Mouse (Mus musculus): Measurements from ENCODE around the gene Vwa8. TPM values are rescaled to one million over a fixed set of nuclear protein-coding genes. Genes with fewer than 3 reads are reported as not detected.

Gene Vwa8
- polyA plus RNA-seq, 2 experiments = 11.8 to 14.0 TPM

- no peaks in the 10 kb centered on the region for H3K4me1 ChIP-seq (ENCODE audit: control insufficient read depth, insufficient read depth, low read length)
- no peak for DNase-seq (ENCODE audit: low spot score)
- H3K36me3 ChIP-seq (ENCODE audit: control insufficient read depth, insufficient read depth, low read length) = peaks cover 10% of the 10 kb centered on the region
- H3K27ac ChIP-seq (replicated peaks; ENCODE audit: low read depth, low read length) = no peak overlapping the region
- WGBS = 93% methylated on average over 12 of the region's 12 CpGs
- peaks cover 6% of the 10 kb centered on the region for H3K9me3 ChIP-seq (ENCODE audit: control insufficient read depth, low read length)
- no peaks in the 10 kb centered on the region for H3K27me3 ChIP-seq (ENCODE audit: control insufficient read depth, insufficient read depth, low read length)
- H3K4me3 ChIP-seq (replicated peaks; ENCODE audit: low read length) = no peak overlapping the region
- no peak overlapping the region for H3K9ac ChIP-seq (ENCODE audit: low read depth, low read length, severe bottlenecking)
- ATAC-seq (ENCODE audit: low FRiP score, low read depth) = no peak
- no peak for TF ChIP-seq POLR2A (IDR thresholded peaks at IDR 0.05; ENCODE audit: borderline replicate concordance, extremely low read depth, insufficient read depth, insufficient read length)
- no peak overlapping the region for H3K4me2 ChIP-seq (replicated peaks; ENCODE audit: low read depth, low read length, severe bottlenecking)
These were observed 248.3 kb downstream of the Vwa8 start for GRCm38 (mm10) chr14:79097181-79097580.

DNA sequence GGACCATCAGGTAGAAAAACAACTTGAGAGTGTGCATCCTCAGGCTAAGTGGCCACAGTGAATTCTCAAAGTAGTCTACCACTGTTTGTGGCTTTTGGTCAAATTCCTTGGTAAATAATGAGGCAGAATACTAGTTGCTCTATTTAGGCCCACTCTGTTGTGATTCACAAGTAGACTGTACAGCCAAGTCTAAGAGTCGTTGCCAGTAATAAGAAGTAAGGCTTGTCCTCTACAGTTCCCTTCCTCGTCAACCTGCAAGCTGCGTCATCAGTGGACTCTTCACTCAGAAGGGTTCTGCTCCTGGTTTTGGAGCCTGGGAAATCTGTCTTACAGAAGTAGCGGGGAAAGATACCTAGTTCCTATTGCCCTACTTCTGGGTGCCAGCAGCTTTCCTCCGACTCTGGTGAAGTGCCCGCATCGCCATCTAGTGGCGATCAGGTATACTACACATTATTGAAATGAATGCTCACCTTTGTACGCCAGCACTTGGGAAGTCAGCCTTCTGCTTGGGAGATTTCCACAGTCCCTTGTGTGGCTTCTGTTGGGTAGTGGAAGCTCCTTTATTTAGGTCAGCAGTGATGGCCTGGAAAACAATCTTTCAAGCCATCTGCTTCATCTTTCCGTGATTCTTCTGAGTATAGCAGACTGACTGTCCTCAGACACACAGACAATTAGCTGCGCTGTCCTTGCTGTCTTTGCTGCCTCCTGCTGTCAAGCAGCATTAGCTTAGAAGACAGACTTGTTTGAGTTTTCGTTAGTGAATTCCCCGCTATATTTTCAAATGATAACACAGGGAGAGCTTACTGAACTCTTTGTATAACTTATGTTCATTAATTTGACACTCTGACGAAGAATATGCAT lies 258.0 kb downstream of the Vwa8 start:
- H3K4me2 ChIP-seq (replicated peaks; ENCODE audit: low read depth, low read length, severe bottlenecking) = no peak overlapping the region
- no peaks in the 10 kb centered on the region for H3K4me1 ChIP-seq (ENCODE audit: control insufficient read depth, insufficient read depth, low read length)
- H3K36me3 ChIP-seq (ENCODE audit: control insufficient read depth, insufficient read depth, low read length) = no peaks in the 10 kb centered on the region
- H3K4me3 ChIP-seq (replicated peaks; ENCODE audit: low read length) = no peak overlapping the region
- ATAC-seq (ENCODE audit: low FRiP score, low read depth) (peak; percentile 71), DNase-seq (ENCODE audit: low spot score) (peak; percentile 81)
- no peak overlapping the region for H3K27ac ChIP-seq (replicated peaks; ENCODE audit: low read depth, low read length)
- 37% methylated on average over 14 of the region's 14 CpGs for WGBS
- H3K27me3 ChIP-seq (ENCODE audit: control insufficient read depth, insufficient read depth, low read length) = no peaks in the 10 kb centered on the region
- no peaks in the 10 kb centered on the region for H3K9me3 ChIP-seq (ENCODE audit: control insufficient read depth, low read length)
- TF ChIP-seq POLR2A (IDR thresholded peaks at IDR 0.05; ENCODE audit: borderline replicate concordance, extremely low read depth, insufficient read depth, insufficient read length) = no peak
- H3K9ac ChIP-seq (ENCODE audit: low read depth, low read length, severe bottlenecking) = no peak overlapping the region

DNA sequence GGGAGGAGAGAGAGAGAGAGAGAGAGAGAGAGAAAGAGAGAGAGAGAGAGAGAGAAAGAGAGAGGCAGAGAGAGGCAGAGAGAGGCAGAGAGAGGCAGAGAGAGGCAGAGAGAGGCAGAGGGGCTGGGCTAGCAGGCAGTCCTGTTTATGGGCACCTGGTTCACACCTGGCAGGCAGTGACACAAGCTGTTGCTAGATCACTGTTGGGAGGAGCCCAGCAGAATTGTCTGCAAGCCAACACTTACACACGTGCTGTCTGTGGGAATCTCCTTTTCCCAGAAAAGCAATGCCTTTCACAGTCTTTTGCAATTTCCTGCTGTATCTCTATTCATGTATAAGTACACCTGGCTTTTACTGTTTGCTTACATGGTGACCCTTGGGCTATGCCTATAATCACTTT lies 260.5 kb downstream of the Vwa8 start:
- no peak overlapping the region for H3K9ac ChIP-seq (ENCODE audit: low read depth, low read length, severe bottlenecking)

GRCm38 (mm10) chr14:79110012-79110411 lies 261.2 kb downstream of the Vwa8 start:
- DNase-seq (ENCODE audit: low spot score) (no peak), ATAC-seq (ENCODE audit: low FRiP score, low read depth) (no peak)
- Histone ChIP-seq H3K9ac (ENCODE audit: low read depth, low read length, severe bottlenecking) (no peak overlapping the region), H3K9me3 (ENCODE audit: control insufficient read depth, low read length) (no peaks in the 10 kb centered on the region), H3K4me2 (replicated peaks; ENCODE audit: low read depth, low read length, severe bottlenecking) (no peak overlapping the region), H3K27me3 (ENCODE audit: control insufficient read depth, insufficient read depth, low read length) (no peaks in the 10 kb centered on the region), H3K4me1 (ENCODE audit: control insufficient read depth, insufficient read depth, low read length) (no peaks in the 10 kb centered on the region), H3K4me3 (replicated peaks; ENCODE audit: low read length) (no peak overlapping the region), H3K36me3 (ENCODE audit: control insufficient read depth, insufficient read depth, low read length) (no peaks in the 10 kb centered on the region), H3K27ac (replicated peaks; ENCODE audit: low read depth, low read length) (no peak overlapping the region)
- TF ChIP-seq POLR2A (IDR thresholded peaks at IDR 0.05; ENCODE audit: borderline replicate concordance, extremely low read depth, insufficient read depth, insufficient read length) = no peak
- WGBS = 46% methylated on average over 3 of the region's 3 CpGs

More for the DNA sequence above, 260.5 kb downstream of the Vwa8 start:
- no peak overlapping the region for H3K4me2 ChIP-seq (replicated peaks; ENCODE audit: low read depth, low read length, severe bottlenecking)
- no peaks in the 10 kb centered on the region for H3K36me3 ChIP-seq (ENCODE audit: control insufficient read depth, insufficient read depth, low read length)
- no peak overlapping the region for H3K27ac ChIP-seq (replicated peaks; ENCODE audit: low read depth, low read length)
- H3K27me3 ChIP-seq (ENCODE audit: control insufficient read depth, insufficient read depth, low read length) = no peaks in the 10 kb centered on the region
- DNase-seq (ENCODE audit: low spot score) (peak; percentile 21), ATAC-seq (ENCODE audit: low FRiP score, low read depth) (no peak)
- 33% methylated on average over 1 of the region's 1 CpGs for WGBS
- TF ChIP-seq POLR2A (IDR thresholded peaks at IDR 0.05; ENCODE audit: borderline replicate concordance, extremely low read depth, insufficient read depth, insufficient read length) = no peak
- H3K4me1 ChIP-seq (ENCODE audit: control insufficient read depth, insufficient read depth, low read length) = no peaks in the 10 kb centered on the region
- H3K4me3 ChIP-seq (replicated peaks; ENCODE audit: low read length) = no peak overlapping the region
- H3K9me3 ChIP-seq (ENCODE audit: control insufficient read depth, low read length) = no peaks in the 10 kb centered on the region

GRCm38 (mm10) chr14:79112050-79112449 lies 263.2 kb downstream of the Vwa8 start:
- Histone ChIP-seq H3K27me3 (ENCODE audit: control insufficient read depth, insufficient read depth, low read length) (no peaks in the 10 kb centered on the region), H3K4me2 (replicated peaks; ENCODE audit: low read depth, low read length, severe bottlenecking) (no peak overlapping the region), H3K9ac (ENCODE audit: low read depth, low read length, severe bottlenecking) (no peak overlapping the region), H3K36me3 (ENCODE audit: control insufficient read depth, insufficient read depth, low read length) (no peaks in the 10 kb centered on the region), H3K27ac (replicated peaks; ENCODE audit: low read depth, low read length) (no peak overlapping the region), H3K4me1 (ENCODE audit: control insufficient read depth, insufficient read depth, low read length) (no peaks in the 10 kb centered on the region), H3K9me3 (ENCODE audit: control insufficient read depth, low read length) (no peaks in the 10 kb centered on the region), H3K4me3 (replicated peaks; ENCODE audit: low read length) (no peak overlapping the region)
- TF ChIP-seq POLR2A (IDR thresholded peaks at IDR 0.05; ENCODE audit: borderline replicate concordance, extremely low read depth, insufficient read depth, insufficient read length) = no peak
- DNase-seq (ENCODE audit: low spot score) (no peak), ATAC-seq (ENCODE audit: low FRiP score, low read depth) (no peak)
- 77% methylated on average over 6 of the region's 6 CpGs for WGBS

Measured in limb, embryonic 14.5 days (tissue).